Comparison of ENCODE assay signal across 21 mouse cellular contexts in genomic region chr10:126029441-126030114, GRCm38 (mm10).
A peak's percentile ranks its signal among the peaks of the same experiment; 100 is the strongest.
DNase-seq lines count a peak whose midpoint lies in the region; ATAC-seq lines count a peak whose summit lies in the region.
"Had no signal": no experiment of that assay in that cellular context is flagged by ENCODE, and none has a peak within 500 bp of the region (broad histone marks: within the 10 kb centered on the region; RNA-seq: fewer than 3 reads in every experiment).

No protein-coding gene starts in this region.

- H3K27me3 ChIP-seq in midbrain, embryonic 11.5 days (ENCODE audit: control insufficient read depth, insufficient read depth, low read length): no peaks in the 10 kb centered on the region
- no peaks in the 10 kb centered on the region for H3K27me3 ChIP-seq in midbrain, embryonic 15.5 days (replicated peaks)
- H3K27me3 ChIP-seq: embryonic facial prominence, embryonic 15.5 days; heart, embryonic 15.5 days; liver, embryonic 12.5 days had no signal

- ATAC-seq in midbrain, embryonic 11.5 days (ENCODE audit: low FRiP score): no peak
- ATAC-seq in midbrain, embryonic 15.5 days (replicated peaks): no peak
- ATAC-seq: CD4-positive, CD25-positive, alpha-beta regulatory T cell, adult 4 months; liver, embryonic 12.5 days had no signal

- no peak overlapping the region for H3K4me2 ChIP-seq in midbrain, embryonic 11.5 days
- no peak overlapping the region for H3K4me2 ChIP-seq in midbrain, embryonic 15.5 days
- H3K4me2 ChIP-seq: embryonic facial prominence, embryonic 15.5 days; heart, embryonic 15.5 days; liver, embryonic 12.5 days; lung, embryonic 14.5 days had no signal

- no peak overlapping the region for H3K27ac ChIP-seq in midbrain, embryonic 11.5 days (ENCODE audit: low read depth, low read length)
- H3K27ac ChIP-seq in midbrain, embryonic 15.5 days: no peak overlapping the region
- H3K27ac ChIP-seq: embryonic facial prominence, embryonic 15.5 days; heart, adult 2 months; heart, embryonic 15.5 days; hindbrain, embryonic 10.5 days; liver, embryonic 12.5 days; midbrain, embryonic 10.5 days had no signal

- H3K4me1 ChIP-seq in midbrain, embryonic 11.5 days (ENCODE audit: control insufficient read depth, insufficient read depth, low read length): no peaks in the 10 kb centered on the region
- H3K4me1 ChIP-seq in midbrain, embryonic 15.5 days: no peaks in the 10 kb centered on the region
- H3K4me1 ChIP-seq: heart, embryonic 15.5 days; liver, embryonic 12.5 days; midbrain, embryonic 10.5 days had no signal

- 72% methylated on average over 7 of the region's 7 CpGs for WGBS in midbrain, embryonic 11.5 days
- WGBS in midbrain, embryonic 15.5 days: 66% methylated on average over 7 of the region's 7 CpGs

- H3K9ac ChIP-seq in midbrain, embryonic 11.5 days (ENCODE audit: low read length): no peak overlapping the region
- no peak overlapping the region for H3K9ac ChIP-seq in midbrain, embryonic 15.5 days
- H3K9ac ChIP-seq: embryonic facial prominence, embryonic 15.5 days; heart, embryonic 15.5 days; liver, embryonic 12.5 days; lung, embryonic 14.5 days had no signal

- no peaks in the 10 kb centered on the region for H3K36me3 ChIP-seq in midbrain, embryonic 11.5 days (ENCODE audit: control insufficient read depth, insufficient read depth, low read length)
- no peaks in the 10 kb centered on the region for H3K36me3 ChIP-seq in midbrain, embryonic 15.5 days (replicated peaks)
- H3K36me3 ChIP-seq: embryonic facial prominence, embryonic 15.5 days; G1E; heart, embryonic 15.5 days; hindbrain, embryonic 10.5 days; liver, embryonic 12.5 days; midbrain, embryonic 10.5 days had no signal

- no peak overlapping the region for H3K4me3 ChIP-seq in midbrain, embryonic 11.5 days (ENCODE audit: low read depth, low read length)
- no peak overlapping the region for H3K4me3 ChIP-seq in midbrain, embryonic 15.5 days
- H3K4me3 ChIP-seq: embryonic facial prominence, embryonic 15.5 days; heart, adult 2 months; heart, embryonic 15.5 days; hindbrain, embryonic 10.5 days; liver, embryonic 12.5 days; midbrain, embryonic 10.5 days had no signal

- peak; percentile 36 for DNase-seq in embryo, embryonic 10.5 days (ENCODE audit: low spot score)
- no peak for DNase-seq in embryo, embryonic 10 days (ENCODE audit: low spot score)
- DNase-seq in midbrain, embryonic 11.5 days (ENCODE audit: low spot score, missing footprints): peak; percentile 56
- peak; percentile 59 for DNase-seq in forelimb bud, embryonic 11.5 days (ENCODE audit: low read depth, low spot score)
- DNase-seq in retina, postnatal 1 day: peak; percentile 45
- DNase-seq in yolk sac, embryonic 10.5 days (ENCODE audit: low spot score): no peak
- DNase-seq in adrenal gland, postnatal 14 days: no peak
- DNase-seq: cerebellum, postnatal 25 days; heart, adult 2 months; kidney, adult 18-20 months; kidney, postnatal 14 days; lung, embryonic 14.5 days; lung, postnatal 4 days had no signal

- no peaks in the 10 kb centered on the region for H3K9me3 ChIP-seq in midbrain, embryonic 11.5 days (ENCODE audit: control insufficient read depth, low read length)
- no peaks in the 10 kb centered on the region for H3K9me3 ChIP-seq in midbrain, embryonic 15.5 days
- H3K9me3 ChIP-seq: embryonic facial prominence, embryonic 15.5 days; heart, embryonic 15.5 days; hindbrain, embryonic 10.5 days; liver, embryonic 12.5 days; midbrain, embryonic 10.5 days had no signal

Comparison
In these comparisons a context has a peak if more than half of its experiments do, and no peak if none do; other contexts are left out.
1. DNase-seq: peak in embryo, embryonic 10.5 days (single experiment), midbrain, embryonic 11.5 days (single experiment), forelimb bud, embryonic 11.5 days (single experiment) and retina, postnatal 1 day (single experiment); none in embryo, embryonic 10 days (single experiment), yolk sac, embryonic 10.5 days (single experiment) and adrenal gland, postnatal 14 days (single experiment).